Mouse (Mus musculus): ENCODE results near the gene Slc18a2. TPM values are rescaled to one million over a fixed set of nuclear protein-coding genes. Genes with fewer than 3 reads are reported as not detected.
A peak's percentile ranks its signal among the peaks of the same experiment; 100 is the strongest.

Slc18a2 gene
- polyA plus RNA-seq, 1 experiment from 2014 or later, result 8.1 TPM

DNA sequence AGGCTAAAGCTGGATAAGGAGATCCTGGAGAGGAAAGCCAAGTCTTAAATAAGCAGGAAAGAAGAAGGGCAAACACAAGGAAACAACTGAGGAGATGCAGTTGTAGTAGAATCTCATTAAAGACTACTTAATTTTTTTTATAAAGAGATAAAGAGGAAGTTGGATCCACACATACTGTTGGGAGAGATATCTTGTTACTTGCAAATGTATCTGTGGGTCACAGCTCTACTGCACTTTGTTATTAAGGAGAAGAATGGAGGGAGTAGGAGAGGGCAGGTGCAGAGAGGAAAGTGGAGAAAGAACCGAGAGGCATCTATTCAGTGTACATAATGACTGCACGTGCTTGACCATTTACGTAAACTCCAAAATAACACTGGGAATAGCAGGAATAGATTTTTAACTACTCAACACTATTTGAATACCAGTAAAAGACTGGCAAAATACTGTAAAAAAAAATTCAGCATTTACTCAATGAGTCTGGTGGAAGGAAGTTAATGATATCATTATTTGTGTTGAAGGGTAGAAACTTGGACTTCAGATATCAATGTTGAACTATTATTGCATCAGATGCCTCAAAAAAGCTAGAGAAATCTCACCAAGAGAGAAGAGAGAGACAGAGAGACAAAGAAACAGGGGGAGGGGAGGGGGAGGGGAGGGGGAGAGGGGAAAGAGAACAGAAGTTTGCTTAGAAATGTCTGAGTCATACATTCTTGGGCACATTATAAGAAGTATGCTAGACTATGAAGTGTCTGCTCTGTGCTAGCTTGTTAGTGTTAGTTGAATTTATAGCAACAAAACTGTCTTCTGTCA lies 77.4 kb downstream of the Slc18a2 start:
- no peak for ATAC-seq (ENCODE audit: insufficient number of reproducible peaks, insufficient read depth, low FRiP score, low TSS enrichment, low read depth)
- Histone ChIP-seq H3K27me3 (no peaks in the 10 kb centered on the region), H3K4me3 (replicated peaks) (no peak overlapping the region), H3K36me3 (peaks cover 9% of the 10 kb centered on the region; the same call in 1 of the 2 replicates), H3K4me1 (replicated peaks) (peaks cover 10% of the 10 kb centered on the region), H3K27ac (no peak overlapping the region), H3K4me2 (no peak overlapping the region), H3K9me3 (no peaks in the 10 kb centered on the region), H3K9ac (replicated peaks) (no peak overlapping the region)
- 94% methylated on average over 3 of the region's 3 CpGs for WGBS

DNA sequence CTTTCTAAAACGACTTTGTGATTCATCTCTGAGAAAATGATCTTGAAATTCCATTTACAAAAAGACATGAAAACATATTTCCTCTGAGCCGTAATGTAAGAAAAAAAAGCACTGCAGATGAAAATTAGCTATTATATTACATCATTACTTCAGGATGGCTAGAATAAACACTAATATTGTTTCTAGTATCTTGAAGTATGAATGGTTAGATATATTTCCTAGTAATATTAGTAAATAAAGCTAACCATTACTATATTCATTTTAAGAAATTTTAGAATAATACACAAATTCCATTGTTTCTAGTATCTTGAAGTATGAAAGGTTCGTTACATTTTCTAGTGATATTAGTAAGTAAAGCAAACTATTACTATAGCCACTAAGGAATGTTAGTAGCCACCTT lies 79.2 kb downstream of the Slc18a2 start:
- no peaks in the 10 kb centered on the region for H3K27me3 ChIP-seq
- H3K36me3 ChIP-seq, result peaks cover 9% of the 10 kb centered on the region; the same call in 1 of the 2 replicates
- H3K4me1 ChIP-seq (replicated peaks), result peaks cover 26% of the 10 kb centered on the region

DNA sequence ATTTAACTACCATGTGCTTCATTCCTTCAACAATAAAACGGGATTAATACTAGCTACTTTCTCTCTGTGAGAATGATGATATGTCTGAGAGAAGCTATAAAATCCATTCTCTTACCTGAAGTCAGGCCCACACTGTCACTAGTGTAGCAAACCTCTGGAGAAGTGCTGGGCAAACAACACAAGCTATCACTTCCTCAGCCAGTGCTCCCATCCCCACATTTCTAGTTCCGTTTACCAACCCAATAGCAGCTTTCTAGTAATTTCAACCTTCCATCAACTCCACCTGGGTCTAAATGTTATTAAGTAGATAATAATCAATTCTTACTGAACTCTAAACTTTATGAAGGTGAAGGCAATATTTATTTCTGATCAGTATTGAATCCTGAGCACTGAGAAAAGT lies 82.3 kb downstream of the Slc18a2 start:
- H3K9me3 ChIP-seq, result no peaks in the 10 kb centered on the region
- no peak for ATAC-seq (ENCODE audit: insufficient number of reproducible peaks, insufficient read depth, low FRiP score, low TSS enrichment, low read depth)
- H3K4me3 ChIP-seq (replicated peaks), result peak overlapping the region; percentile 87
- no peak overlapping the region for H3K27ac ChIP-seq
- peak overlapping the region; percentile 100 for H3K4me2 ChIP-seq
- WGBS, result 46% methylated on average over 2 of the region's 2 CpGs
- H3K4me1 ChIP-seq (replicated peaks), result peaks cover 30% of the 10 kb centered on the region
- H3K9ac ChIP-seq (replicated peaks), result no peak overlapping the region
- H3K27me3 ChIP-seq, result no peaks in the 10 kb centered on the region
- no peaks in the 10 kb centered on the region for H3K36me3 ChIP-seq

More for the DNA sequence above, 79.2 kb downstream of the Slc18a2 start:
- Histone ChIP-seq H3K4me3 (replicated peaks) (no peak overlapping the region), H3K9ac (replicated peaks) (no peak overlapping the region), H3K4me2 (no peak overlapping the region), H3K9me3 (no peaks in the 10 kb centered on the region), H3K27ac (no peak overlapping the region)
- WGBS, result 87% methylated on average over 3 of the region's 3 CpGs
- ATAC-seq (ENCODE audit: insufficient number of reproducible peaks, insufficient read depth, low FRiP score, low TSS enrichment, low read depth), result no peak

DNA sequence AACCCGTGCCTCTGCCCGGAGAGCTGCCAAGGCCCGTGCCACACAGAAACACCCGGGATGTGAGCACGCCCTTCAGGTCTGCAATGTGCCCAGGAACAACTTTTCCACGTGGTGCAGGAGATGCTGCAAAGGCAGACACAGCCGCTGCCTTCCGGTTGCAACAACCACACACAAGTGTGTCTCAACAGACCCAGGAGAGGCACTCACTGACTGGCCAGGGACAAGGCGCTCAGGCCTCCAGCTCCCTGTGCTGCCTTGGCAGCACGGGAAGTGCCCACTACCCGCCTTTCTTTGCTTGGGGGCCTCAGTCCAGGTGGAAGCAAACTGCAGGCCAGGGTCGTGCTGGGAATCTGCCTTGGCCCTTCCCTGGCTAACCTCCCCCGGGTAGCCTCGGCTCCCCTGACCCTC lies 83.6 kb downstream of the Slc18a2 start:
- peak overlapping the region; percentile 100 for H3K4me2 ChIP-seq
- H3K4me1 ChIP-seq (replicated peaks), result peaks cover 30% of the 10 kb centered on the region
- no peaks in the 10 kb centered on the region for H3K9me3 ChIP-seq
- H3K27ac ChIP-seq, result no peak overlapping the region
- H3K27me3 ChIP-seq, result no peaks in the 10 kb centered on the region
- no peaks in the 10 kb centered on the region for H3K36me3 ChIP-seq
- H3K9ac ChIP-seq (replicated peaks), result peak overlapping the region; percentile 94
- ATAC-seq (ENCODE audit: insufficient number of reproducible peaks, insufficient read depth, low FRiP score, low TSS enrichment, low read depth), result no peak
- peak overlapping the region; percentile 87 for H3K4me3 ChIP-seq (replicated peaks)
- 1% methylated on average over 14 of the region's 14 CpGs for WGBS

DNA sequence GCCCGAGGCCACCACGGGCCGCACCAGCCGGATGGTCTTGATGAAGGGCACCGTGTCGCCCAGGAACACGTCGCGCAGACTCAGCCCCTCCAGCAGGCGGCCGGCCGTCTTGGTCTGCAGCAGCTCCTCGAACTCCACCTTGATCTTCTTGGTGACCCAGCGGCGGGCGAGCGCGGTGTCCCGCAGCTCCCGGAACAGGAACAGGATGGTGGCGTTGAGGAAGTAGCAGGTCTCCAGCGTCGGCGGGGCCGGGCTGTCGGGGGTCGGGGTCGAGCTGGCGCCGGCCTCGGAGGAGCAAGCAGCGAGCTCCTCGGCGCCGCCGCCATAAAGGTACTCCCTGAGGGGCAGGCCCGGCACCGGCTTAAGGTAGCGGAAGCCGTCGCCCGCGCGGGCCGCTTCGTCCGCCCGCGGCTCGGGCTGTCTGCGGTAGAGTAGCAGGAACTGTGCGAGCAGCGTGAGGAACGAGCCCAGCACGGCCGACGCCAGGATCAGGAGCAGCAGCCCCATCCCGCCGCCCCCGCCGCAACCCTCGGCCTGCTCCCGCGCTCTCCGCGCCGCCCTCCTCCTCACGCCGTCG lies 84.5 kb downstream of the Slc18a2 start:
- H3K27ac ChIP-seq, result peak overlapping the region; percentile 94
- WGBS, result under 1% methylated on average over 61 of the region's 70 CpGs
- H3K27me3 ChIP-seq, result no peaks in the 10 kb centered on the region
- H3K9ac ChIP-seq (replicated peaks), result peak overlapping the region; percentile 94
- no peaks in the 10 kb centered on the region for H3K9me3 ChIP-seq
- H3K4me2 ChIP-seq, result peak overlapping the region; percentile 100
- peak; percentile 32 for ATAC-seq (ENCODE audit: insufficient number of reproducible peaks, insufficient read depth, low FRiP score, low TSS enrichment, low read depth)
- H3K4me1 ChIP-seq (replicated peaks), result peaks cover 30% of the 10 kb centered on the region
- no peaks in the 10 kb centered on the region for H3K36me3 ChIP-seq
- H3K4me3 ChIP-seq (replicated peaks), result peak overlapping the region; percentile 87

Other genes starting within 250 kb of the Slc18a2 start
- gene Shtn1, start 184.8 kb upstream of the Slc18a2 start, polyA plus RNA-seq (2016; fragmentation: Nextera tagmentation; extraction: Ambion mirVana), result 0.87 and 0.94 TPM in 2 replicates
- gene Vax1, start 90.8 kb upstream of the Slc18a2 start, polyA plus RNA-seq (2016; fragmentation: Nextera tagmentation; extraction: Ambion mirVana), result not detected in 2 replicates
- gene Kcnk18, start 41.7 kb upstream of the Slc18a2 start, polyA plus RNA-seq (2016; fragmentation: Nextera tagmentation; extraction: Ambion mirVana), result not detected in 2 replicates
- gene Rps12-ps3, start 61.4 kb downstream of the Slc18a2 start, polyA plus RNA-seq (2016; fragmentation: Nextera tagmentation; extraction: Ambion mirVana), result 14.6 and 18.4 TPM in 2 replicates
- gene Pdzd8, start 84.9 kb downstream of the Slc18a2 start, polyA plus RNA-seq (2016; fragmentation: Nextera tagmentation; extraction: Ambion mirVana), result 16.8 and 18.1 TPM in 2 replicates
- gene Emx2, start 197.5 kb downstream of the Slc18a2 start, polyA plus RNA-seq (2016; fragmentation: Nextera tagmentation; extraction: Ambion mirVana), result 12.0 and 18.9 TPM in 2 replicates

Measured in limb, embryonic 12.5 days (tissue).